Mouse (Mus musculus) limb, embryonic 11.5 days (tissue): ENCODE measurements around the gene R3hdml. TPM values are rescaled to one million over a fixed set of nuclear protein-coding genes. Genes with fewer than 3 reads are reported as not detected.

Experiments used
- ATAC-seq: fragments of 200-750 bp; cut with Nextera tagmentation; 2 replicates; pipeline ENCODE4 v1.8.0; 2017; ENCODE audit warnings: low read depth; ENCODE audit not compliant: insufficient number of reproducible peaks, low FRiP score, low TSS enrichment
- DNase-seq: peaks from one replicate; pipeline ENCODE4 v3.0.0-alpha.2; 2015; ENCODE audit warnings: low spot score
- H3K27ac ChIP-seq: fragments of 300-500 bp; sonication (generic); replicated peaks from 2 replicates; pipeline ENCODE4 v1.5.1; 2014; ENCODE audit warnings: low read depth, mild to moderate bottlenecking, low read length
- H3K27me3 ChIP-seq: fragments of 300-500 bp; sonication (generic); 2 replicates; pipeline ENCODE4 v1.6.1; 2014; ENCODE audit warnings: mild to moderate bottlenecking, low read length, mixed read lengths; ENCODE audit not compliant: control insufficient read depth, insufficient read depth
- H3K36me3 ChIP-seq: fragments of 300-500 bp; sonication (generic); 2 replicates; pipeline ENCODE4 v1.6.1; 2014; ENCODE audit warnings: mild to moderate bottlenecking, low read length, moderate library complexity, mixed read lengths; ENCODE audit not compliant: control insufficient read depth, insufficient read depth
- H3K4me1 ChIP-seq: fragments of 300-500 bp; sonication (generic); 2 replicates; pipeline ENCODE4 v1.6.1; 2014; ENCODE audit warnings: low read length, mixed read lengths; ENCODE audit not compliant: control insufficient read depth, insufficient read depth
- H3K4me2 ChIP-seq: fragments of 300-500 bp; sonication (generic); 2 replicates; pipeline ENCODE4 v1.6.1; 2014; ENCODE audit warnings: low read depth, mild to moderate bottlenecking, moderate library complexity; ENCODE audit not compliant: severe bottlenecking
- H3K4me3 ChIP-seq: fragments of 300-500 bp; sonication (generic); 2 replicates; pipeline ENCODE4 v1.5.1; 2014; ENCODE audit warnings: low read depth, low read length
- H3K9ac ChIP-seq: fragments of 300-500 bp; sonication (generic); 2 replicates; pipeline ENCODE4 v1.6.1; 2014; ENCODE audit warnings: mild to moderate bottlenecking, low read length
- H3K9me3 ChIP-seq: fragments of 300-500 bp; sonication (generic); 2 replicates; pipeline ENCODE4 v1.6.1; 2016; ENCODE audit warnings: low read length; ENCODE audit not compliant: control insufficient read depth
- WGBS: fragments of 180-500 bp; shearing (Covaris S2); extraction: QIAGEN DNeasy Blood & Tissue Kit; methylation state at CpG from one replicate; pipeline ENCODE4 v1.1.7; 2014; 5-methylcytosine and 5-hydroxymethylcytosine counted together
- polyA plus RNA-seq: library from polyadenylated mRNA; unstranded; fragments of >200 nt; fragmentation: Nextera tagmentation; extraction: Ambion mirVana; gene quantifications from 2 replicates; pipeline ENCODE4 v1.2.1, GENCODE M21; 2014

The R3hdml gene
- polyA plus RNA-seq, 1 experiment from 2014 or later = not detected

GRCm38 (mm10) chr2:163494456-163494855 is 2.3 kb downstream of the R3hdml start:
- Histone ChIP-seq H3K4me1 (no peaks in the 10 kb centered on the region), H3K4me3 (no peak overlapping the region), H3K27me3 (no peaks in the 10 kb centered on the region), H3K4me2 (no peak overlapping the region), H3K9ac (no peak overlapping the region), H3K27ac (no peak overlapping the region), H3K9me3 (no peaks in the 10 kb centered on the region), H3K36me3 (no peaks in the 10 kb centered on the region)
- ATAC-seq (no peak), DNase-seq (no peak)
- WGBS = 38% methylated on average over 6 of the region's 6 CpGs

- no peaks in the 10 kb centered on the region for H3K36me3 ChIP-seq
- no peaks in the 10 kb centered on the region for H3K4me1 ChIP-seq
- no peaks in the 10 kb centered on the region for H3K27me3 ChIP-seq
- H3K9me3 ChIP-seq = no peaks in the 10 kb centered on the region
- H3K9ac ChIP-seq = no peak overlapping the region
- no peak overlapping the region for H3K27ac ChIP-seq
- ATAC-seq (no peak), DNase-seq (no peak)
- 86% methylated on average over 2 of the region's 2 CpGs for WGBS
- H3K4me2 ChIP-seq = no peak overlapping the region
- H3K4me3 ChIP-seq = no peak overlapping the region
These were observed 10.1 kb downstream of the R3hdml start for GRCm38 (mm10) chr2:163502219-163502618.

- H3K4me3 ChIP-seq = no peak overlapping the region
- H3K4me2 ChIP-seq = no peak overlapping the region
- no peaks in the 10 kb centered on the region for H3K36me3 ChIP-seq
- 70% methylated on average over 7 of the region's 7 CpGs for WGBS
- ATAC-seq = no peak
- DNase-seq = no peak
- no peak overlapping the region for H3K9ac ChIP-seq
- no peaks in the 10 kb centered on the region for H3K9me3 ChIP-seq
- no peaks in the 10 kb centered on the region for H3K27me3 ChIP-seq
- H3K27ac ChIP-seq = no peak overlapping the region
- H3K4me1 ChIP-seq = no peaks in the 10 kb centered on the region
These were observed 11.1 kb downstream of the R3hdml start for GRCm38 (mm10) chr2:163503191-163503590.

GRCm38 (mm10) chr2:163506300-163507004 is 14.3 kb downstream of the R3hdml start, which contains the start of gene Hnf4a:
Gene Hnf4a, plus strand, starts transcription at chr2:163506808.
- ATAC-seq (no peak), DNase-seq (no peak)
- no peaks in the 10 kb centered on the region for H3K36me3 ChIP-seq
- H3K4me3 ChIP-seq = no peak within 1 kb of the TSS
- H3K9ac ChIP-seq = no peak within 1 kb of the TSS
- no peaks in the 10 kb centered on the region for H3K27me3 ChIP-seq
- H3K9me3 ChIP-seq = no peaks in the 10 kb centered on the region
- H3K4me1 ChIP-seq = no peaks in the 10 kb centered on the region
- WGBS = 85% methylated on average over 10 of the region's 10 CpGs
- H3K27ac ChIP-seq = no peak within 1 kb of the TSS
- no peak within 1 kb of the TSS for H3K4me2 ChIP-seq

- H3K4me2 ChIP-seq = no peak overlapping the region
- 84% methylated on average over 7 of the region's 7 CpGs for WGBS
These were observed 33.7 kb downstream of the R3hdml start for GRCm38 (mm10) chr2:163525761-163526243.

GRCm38 (mm10) chr2:163527497-163527896 is 35.4 kb downstream of the R3hdml start:
- H3K9ac ChIP-seq = no peak overlapping the region
- no peaks in the 10 kb centered on the region for H3K4me1 ChIP-seq
- DNase-seq = no peak
- no peak overlapping the region for H3K27ac ChIP-seq
- H3K9me3 ChIP-seq = no peaks in the 10 kb centered on the region
- no peak overlapping the region for H3K4me3 ChIP-seq
- no peak overlapping the region for H3K4me2 ChIP-seq
- no peaks in the 10 kb centered on the region for H3K36me3 ChIP-seq
- WGBS = 88% methylated on average over 2 of the region's 2 CpGs
- ATAC-seq = no peak
- no peaks in the 10 kb centered on the region for H3K27me3 ChIP-seq

More at GRCm38 (mm10) chr2:163525761-163526243, 33.7 kb downstream of the R3hdml start:
- Histone ChIP-seq H3K9ac (no peak overlapping the region), H3K27me3 (no peaks in the 10 kb centered on the region), H3K4me1 (no peaks in the 10 kb centered on the region), H3K27ac (no peak overlapping the region), H3K4me3 (no peak overlapping the region), H3K36me3 (no peaks in the 10 kb centered on the region), H3K9me3 (no peaks in the 10 kb centered on the region)
- DNase-seq (no peak), ATAC-seq (no peak)

GRCm38 (mm10) chr2:163530418-163530817 is 38.3 kb downstream of the R3hdml start:
- H3K36me3 ChIP-seq = no peaks in the 10 kb centered on the region
- H3K27me3 ChIP-seq = no peaks in the 10 kb centered on the region
- H3K27ac ChIP-seq = no peak overlapping the region
- DNase-seq (no peak), ATAC-seq (no peak)
- WGBS = 58% methylated on average over 8 of the region's 8 CpGs
- H3K4me1 ChIP-seq = no peaks in the 10 kb centered on the region
- H3K4me2 ChIP-seq = no peak overlapping the region
- no peak overlapping the region for H3K4me3 ChIP-seq
- H3K9me3 ChIP-seq = no peaks in the 10 kb centered on the region
- H3K9ac ChIP-seq = no peak overlapping the region

- H3K9ac ChIP-seq = no peak overlapping the region
- DNase-seq (peak; percentile 85), ATAC-seq (no peak)
- no peak overlapping the region for H3K4me2 ChIP-seq
- H3K9me3 ChIP-seq = no peaks in the 10 kb centered on the region
- WGBS = 15% methylated on average over 9 of the region's 9 CpGs
- no peak overlapping the region for H3K27ac ChIP-seq
- no peaks in the 10 kb centered on the region for H3K4me1 ChIP-seq
- H3K36me3 ChIP-seq = no peaks in the 10 kb centered on the region
- H3K27me3 ChIP-seq = no peaks in the 10 kb centered on the region; the same call in 1 of the 2 replicates
- H3K4me3 ChIP-seq = no peak overlapping the region
These were observed 39.8 kb downstream of the R3hdml start for GRCm38 (mm10) chr2:163531917-163532316.
